ENCODE assay signal across 16 mouse cellular contexts in the genomic region with DNA sequence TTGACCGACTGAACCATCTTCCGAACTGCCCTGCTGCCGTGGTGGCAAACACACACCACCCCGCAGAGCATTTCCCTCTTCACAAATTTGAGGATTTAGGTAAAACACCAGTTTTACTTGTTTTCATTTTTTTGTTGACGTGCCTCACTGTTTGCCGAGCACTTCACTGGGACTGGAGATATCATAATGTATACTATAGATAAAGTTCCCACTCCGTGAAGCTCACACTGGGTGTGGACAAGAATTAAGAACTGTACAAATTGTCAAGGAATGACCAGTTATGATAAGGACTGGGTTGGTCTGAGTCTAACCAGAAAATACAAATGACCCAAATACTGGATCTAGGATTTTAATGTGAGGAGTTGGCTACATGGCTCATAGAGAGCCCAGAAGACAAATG. TPM values are rescaled to one million over a fixed set of nuclear protein-coding genes. Genes with fewer than 3 reads are reported as not detected.
DNase-seq lines count a peak whose midpoint lies in the region; ATAC-seq and TF ChIP-seq lines count a peak whose summit lies in the region.
"Had no signal": no experiment of that assay in that cellular context is flagged by ENCODE, and none has a peak within 500 bp of the region (broad histone marks: within the 10 kb centered on the region; RNA-seq: fewer than 3 reads in every experiment).

No protein-coding gene starts in this region.

- ATAC-seq in forebrain, embryonic 16.5 days = no peak
- no peak for ATAC-seq in forebrain, postnatal 0 days
- ATAC-seq in neural tube, embryonic 15.5 days (ENCODE audit: low FRiP score) = no peak
- ATAC-seq: intestine, embryonic 15.5 days; Patski had no signal

- H3K4me2 ChIP-seq in forebrain, embryonic 16.5 days (ENCODE audit: low read length) = no peak overlapping the region
- no peak overlapping the region for H3K4me2 ChIP-seq in forebrain, postnatal 0 days (ENCODE audit: low read depth)
- H3K4me2 ChIP-seq in neural tube, embryonic 15.5 days = no peak overlapping the region
- H3K4me2 ChIP-seq in myocyte (ENCODE audit: low read depth) = peak overlapping the region; percentile 52
- H3K4me2 ChIP-seq: embryonic facial prominence, embryonic 15.5 days; intestine, embryonic 15.5 days; limb, embryonic 12.5 days had no signal

- H3K79me2 ChIP-seq in myocyte (ENCODE audit: control insufficient read depth, insufficient read depth) = no peaks in the 10 kb centered on the region

- DNase-seq in forebrain, postnatal 0 days = no peak
- DNase-seq in neural tube, embryonic 10.5 days (ENCODE audit: extremely low spot score, low spot score) = no peak
- peak; percentile 52 for DNase-seq in liver
- DNase-seq in cerebellum, postnatal 36 days = no peak
- no peak for DNase-seq in left cerebral cortex, adult 8-10 months (ENCODE audit: low spot score in 2 of 2)
- DNase-seq: heart, postnatal 14 days; kidney, postnatal 10 days; thymus, postnatal 36 days had no signal

- no peak for TF ChIP-seq CTCF in forebrain, postnatal 0 days (IDR thresholded peaks at IDR 0.05; ENCODE audit: low read depth)

- no peaks in the 10 kb centered on the region for H3K27me3 ChIP-seq in forebrain, embryonic 16.5 days (replicated peaks; ENCODE audit: control insufficient read depth, insufficient read depth, low read length)
- H3K27me3 ChIP-seq in forebrain, postnatal 0 days (ENCODE audit: insufficient read depth, low read length) = no peaks in the 10 kb centered on the region
- H3K27me3 ChIP-seq in neural tube, embryonic 15.5 days (replicated peaks) = no peaks in the 10 kb centered on the region
- no peaks in the 10 kb centered on the region for H3K27me3 ChIP-seq in myocyte (ENCODE audit: control insufficient read depth, insufficient read depth, insufficient read length)
- H3K27me3 ChIP-seq: embryonic facial prominence, embryonic 15.5 days; intestine, embryonic 15.5 days; limb, embryonic 12.5 days; Patski had no signal

- H3K9ac ChIP-seq in forebrain, embryonic 16.5 days (replicated peaks; ENCODE audit: low read depth, low read length) = no peak overlapping the region
- no peak overlapping the region for H3K9ac ChIP-seq in forebrain, postnatal 0 days
- H3K9ac ChIP-seq in neural tube, embryonic 15.5 days (replicated peaks) = no peak overlapping the region
- H3K9ac ChIP-seq: embryonic facial prominence, embryonic 15.5 days; intestine, embryonic 15.5 days; limb, embryonic 12.5 days had no signal

- H3K4me1 ChIP-seq in forebrain, embryonic 16.5 days (replicated peaks; ENCODE audit: control insufficient read depth, insufficient read depth, low read length) = peaks cover 21% of the 10 kb centered on the region
- 0 out of 2 replicates have a peak, but pooled peaks cover 3% of the 10 kb centered on the region for H3K4me1 ChIP-seq in forebrain, postnatal 0 days (ENCODE audit: insufficient read depth)
- H3K4me1 ChIP-seq in neural tube, embryonic 15.5 days = peaks cover 35% of the 10 kb centered on the region

- no peak overlapping the region for H3ac ChIP-seq in myocyte (ENCODE audit: control insufficient read depth, insufficient read length)

- H3K36me3 ChIP-seq in forebrain, embryonic 16.5 days (ENCODE audit: control insufficient read depth, insufficient read depth) = no peaks in the 10 kb centered on the region
- H3K36me3 ChIP-seq in forebrain, postnatal 0 days (ENCODE audit: insufficient read depth) = 0 out of 2 replicates have a peak, but pooled peaks cover 3% of the 10 kb centered on the region
- H3K36me3 ChIP-seq in neural tube, embryonic 15.5 days = no peaks in the 10 kb centered on the region
- H3K36me3 ChIP-seq in myocyte (ENCODE audit: control insufficient read depth, insufficient read depth) = no peaks in the 10 kb centered on the region
- H3K36me3 ChIP-seq: embryonic facial prominence, embryonic 15.5 days; heart, embryonic 10.5 days; intestine, embryonic 15.5 days; limb, embryonic 12.5 days had no signal

- peak overlapping the region; percentile 42 for H3K27ac ChIP-seq in forebrain, embryonic 16.5 days (ENCODE audit: low read length)
- H3K27ac ChIP-seq in forebrain, postnatal 0 days (ENCODE audit: low read depth, low read length) = no peak overlapping the region
- peak overlapping the region; percentile 23; the same call in 1 of the 2 replicates for H3K27ac ChIP-seq in neural tube, embryonic 15.5 days (replicated peaks)
- H3K27ac ChIP-seq: embryonic facial prominence, embryonic 15.5 days; heart, embryonic 10.5 days; intestine, embryonic 15.5 days; limb, embryonic 12.5 days had no signal

- no peaks in the 10 kb centered on the region for H3K9me3 ChIP-seq in forebrain, embryonic 16.5 days (ENCODE audit: control insufficient read depth, low read length)
- no peaks in the 10 kb centered on the region for H3K9me3 ChIP-seq in forebrain, postnatal 0 days (ENCODE audit: low read length)
- H3K9me3 ChIP-seq in neural tube, embryonic 15.5 days (replicated peaks) = no peaks in the 10 kb centered on the region
- H3K9me3 ChIP-seq: embryonic facial prominence, embryonic 15.5 days; heart, embryonic 10.5 days; intestine, embryonic 15.5 days; limb, embryonic 12.5 days had no signal

- WGBS in forebrain, embryonic 16.5 days = 94% methylated on average over 7 of the region's 7 CpGs
- 95% methylated on average over 7 of the region's 7 CpGs for WGBS in forebrain, postnatal 0 days
- WGBS in neural tube, embryonic 15.5 days = 94% methylated on average over 7 of the region's 7 CpGs

- no peak for TF ChIP-seq POLR2A in myocyte (IDR thresholded peaks at IDR 0.05; ENCODE audit: insufficient read length, low read depth)

- H3K4me3 ChIP-seq in forebrain, embryonic 16.5 days (replicated peaks; ENCODE audit: low read length) = no peak overlapping the region
- H3K4me3 ChIP-seq in forebrain, postnatal 0 days (ENCODE audit: low read depth, low read length) = no peak overlapping the region
- H3K4me3 ChIP-seq in neural tube, embryonic 15.5 days (replicated peaks) = no peak overlapping the region
- H3K4me3 ChIP-seq in myocyte = peak overlapping the region; percentile 15
- H3K4me3 ChIP-seq: embryonic facial prominence, embryonic 15.5 days; heart, embryonic 10.5 days; intestine, embryonic 15.5 days; limb, embryonic 12.5 days had no signal

TF ChIP-seq in myocyte, 11 proteins besides CTCF, POLR2A, EP300 and RAD21:
- TF ChIP-seq MYOG (IDR thresholded peaks at IDR 0.05; ENCODE audit: control insufficient read depth in 1 of 3, insufficient read depth in 1 of 3, insufficient read length in 2 of 3, low read depth in 2 of 3) (no peak), REST (IDR thresholded peaks at IDR 0.05; ENCODE audit: insufficient read depth, insufficient read length) (no peak), MYOD1 (IDR thresholded peaks at IDR 0.05; ENCODE audit: control insufficient read depth in 1 of 3, insufficient read length in 2 of 3, low read depth in 2 of 3) (no peak), MAX (IDR thresholded peaks at IDR 0.05; ENCODE audit: low read depth) (no peak), TCF3 (IDR thresholded peaks at IDR 0.05; ENCODE audit: insufficient read length, low read depth) (no peak), SRF (IDR thresholded peaks at IDR 0.05; ENCODE audit: control insufficient read depth, insufficient read length, low read depth) (no peak), USF1 (IDR thresholded peaks at IDR 0.05; ENCODE audit: low read depth) (no peak), E2F4 (IDR thresholded peaks at IDR 0.05; ENCODE audit: insufficient read depth) (no peak), CEBPB (IDR thresholded peaks at IDR 0.05; ENCODE audit: insufficient read depth, poor library complexity, severe bottlenecking) (no peak), POLR2AphosphoS2 (IDR thresholded peaks at IDR 0.05; ENCODE audit: insufficient read length, low read depth) (no peak), TCF12 (IDR thresholded peaks at IDR 0.05; ENCODE audit: insufficient read depth, poor library complexity, severe bottlenecking) (no peak)

RNA-seq across cellular contexts. Expression of gene Ampd3, which starts 10.9 kb away (rescaled TPM):
- polyA plus RNA-seq in forebrain, embryonic 16.5 days (2015; fragmentation: Nextera tagmentation; extraction: Ambion mirVana) = 6.2 and 8.5 TPM in 2 replicates
- total RNA-seq in forebrain, postnatal 0 days (2014; rRNA removed) = 9.9 and 11.0 TPM in 2 replicates
- polyA plus RNA-seq in forebrain, postnatal 0 days (2015; fragmentation: Nextera tagmentation; extraction: Ambion mirVana) = 4.8 and 8.6 TPM in 2 replicates
- polyA plus RNA-seq in neural tube, embryonic 15.5 days (2015; fragmentation: Nextera tagmentation; extraction: Ambion mirVana) = 12.0 and 12.6 TPM in 2 replicates
- polyA plus RNA-seq in myocyte (2012; fragmentation: generic; extraction: Trizol) = 8.2 TPM
- 10 to 100 TPM; 22.9 to 33.5 (median 29.5) TPM for total RNA-seq in left cerebral cortex, adult 8-10 months (2022)
